Mouse (Mus musculus) monocyte, adult 5-6 weeks (primary cell): ENCODE results near the gene Ptbp2. TPM values are rescaled to one million over a fixed set of nuclear protein-coding genes. Genes with fewer than 3 reads are reported as not detected.

Experiments
- ATAC-seq: fragments of 153-309, 156-312 bp; replicated peaks from 2 replicates; pipeline ENCODE4 v1.8.0; 2017; ENCODE audit warnings: mild to moderate bottlenecking; ENCODE audit not compliant: low TSS enrichment, insufficient number of reproducible peaks, severe bottlenecking, poor library complexity, low FRiP score
- total RNA-seq: library from RNA; stranded (forward); fragments of 200-1000, 200-491, 200-594 nt; gene quantifications from 3 replicates; pipeline ENCODE4 v1.2.3, GENCODE M21; 2017

Ptbp2 gene
- total RNA-seq, 1 experiment from 2014 or later = 80.5 TPM

DNA sequence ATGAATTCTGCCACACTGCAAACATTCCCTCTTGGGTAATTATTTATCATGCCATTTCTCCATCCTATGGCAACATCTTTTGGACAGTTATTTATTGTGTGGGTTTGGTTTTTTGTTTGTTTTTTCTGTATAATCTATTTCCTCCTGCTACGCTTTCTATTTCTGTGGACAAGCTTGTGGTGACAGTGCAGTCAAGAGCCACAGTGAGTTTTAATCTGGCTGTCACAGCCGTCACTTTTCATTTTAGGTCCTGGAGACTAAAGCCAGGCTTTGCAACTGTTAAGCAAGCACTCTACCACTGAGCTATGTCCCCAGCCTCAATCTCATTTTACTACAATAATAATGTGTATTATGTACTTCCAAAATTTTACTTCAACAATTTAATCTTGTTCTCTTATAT, 54.4 kb downstream of the Ptbp2 start:
- no peak for ATAC-seq

DNA sequence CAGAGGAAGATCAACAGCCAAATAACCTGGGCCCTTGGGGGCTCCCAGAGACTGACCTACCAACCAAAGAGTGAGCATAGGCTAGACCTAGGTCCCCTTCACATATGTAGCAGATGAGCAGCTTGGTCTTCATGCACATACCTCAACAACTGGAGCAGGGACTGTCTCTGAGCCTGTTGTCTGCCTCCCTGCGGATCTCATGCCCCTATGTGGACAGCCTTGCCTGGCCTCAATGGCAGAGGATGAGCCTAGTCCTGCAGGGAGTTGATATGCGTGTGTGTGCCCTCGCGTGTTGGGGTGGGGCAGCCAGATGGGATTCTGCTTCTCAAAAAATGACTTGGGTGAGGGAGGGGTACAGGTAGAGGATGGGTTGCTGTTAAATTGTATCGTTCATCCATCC, 72.2 kb downstream of the Ptbp2 start:
- 0 out of 2 replicates have a peak, but pooled peaks have one; percentile 22 for ATAC-seq

DNA sequence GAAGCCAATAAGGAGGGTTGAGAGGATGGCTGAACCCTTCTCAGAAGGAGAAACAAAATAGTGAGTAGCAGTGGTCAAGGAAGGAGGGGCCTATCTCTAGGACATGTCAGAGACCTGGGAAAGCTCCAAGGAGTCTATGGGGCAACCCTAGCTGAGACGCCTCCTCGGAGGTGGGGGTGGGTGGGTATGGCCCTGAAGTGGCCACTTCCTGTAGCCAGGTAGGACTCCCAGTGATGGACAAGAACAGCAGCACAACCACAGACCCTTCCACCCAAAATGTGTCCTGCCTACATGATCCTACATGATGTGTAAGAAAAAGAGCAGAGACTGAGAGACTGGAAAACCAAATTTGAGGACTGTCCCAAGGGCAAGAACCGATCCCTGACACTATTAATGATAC, 72.8 kb downstream of the Ptbp2 start:
- ATAC-seq = no peak

DNA sequence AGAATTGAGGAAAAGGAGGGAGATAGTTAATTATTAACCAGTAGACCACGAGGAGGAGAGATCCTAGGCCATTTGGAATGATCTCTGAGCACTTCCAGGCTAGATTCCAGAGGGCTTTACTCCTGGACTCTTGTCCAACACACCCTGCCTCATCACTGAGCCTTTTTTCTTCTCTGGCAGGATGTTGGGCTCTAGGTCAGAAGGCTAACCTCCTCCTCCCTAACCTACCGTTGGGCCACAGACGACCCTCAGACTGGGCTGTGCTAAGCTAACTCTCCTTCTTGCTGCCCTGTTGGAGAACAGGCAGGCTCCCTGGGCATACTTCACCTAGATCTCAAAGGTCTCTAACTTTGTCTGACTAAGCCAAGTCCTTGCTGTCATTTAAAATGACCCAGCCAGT, 82.8 kb downstream of the Ptbp2 start:
- ATAC-seq = 0 out of 2 replicates have a peak, but pooled peaks have one; percentile 27

DNA sequence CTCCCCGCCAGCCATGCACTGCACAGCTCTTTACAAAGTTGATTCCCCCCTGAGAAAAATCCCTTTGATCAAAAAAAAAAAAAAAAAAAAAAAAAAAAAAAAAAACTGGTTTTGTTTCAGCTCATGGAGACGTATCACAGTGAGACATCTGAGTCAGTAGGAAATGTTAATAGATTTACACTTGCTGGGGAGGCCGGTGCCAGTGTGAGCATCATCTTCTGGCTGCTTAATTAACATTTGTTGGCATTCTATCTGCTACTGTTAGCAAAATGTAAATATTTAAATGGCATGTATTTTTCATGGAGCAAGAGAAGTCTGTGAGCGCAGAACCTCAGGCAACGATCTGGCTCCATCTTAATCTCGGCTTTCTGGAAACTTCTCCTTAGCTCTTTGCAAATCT, 99.5 kb downstream of the Ptbp2 start:
- ATAC-seq = no peak
